Mouse (Mus musculus) activated CD4-positive, CD25-positive, alpha-beta regulatory T cell (primary cell): ENCODE results near the gene Nmd3. TPM values are rescaled to one million over a fixed set of nuclear protein-coding genes. Genes with fewer than 3 reads are reported as not detected.

ENCODE experiments used
- polyA plus RNA-seq, 2 experiments: library from polyadenylated mRNA; unstranded; fragments of 100-300 nt; shearing (Covaris generic); gene quantifications; one replicate each; pipeline ENCODE4 v1.2.1; 2017

The Nmd3 gene
- 100 to 1,000 TPM; 123 to 153 TPM for polyA plus RNA-seq

GRCm38 (mm10) chr3:69721814-69722186, at the start of gene Nmd3:
Gene Nmd3 (plus strand): TSS chr3:69721985.

Other genes starting within 250 kb of the Nmd3 start
- gene B3galnt1, start 123.0 kb upstream of the Nmd3 start, polyA plus RNA-seq, result under 1 TPM in 1 of 2 experiments, not detected in 1; 0.97 TPM
- gene Sptssb, start 138.0 kb downstream of the Nmd3 start, polyA plus RNA-seq, result not detected